Mouse (Mus musculus): ENCODE results near the gene C130050O18Rik. TPM values are rescaled to one million over a fixed set of nuclear protein-coding genes. Genes with fewer than 3 reads are reported as not detected.

C130050O18Rik gene
- polyA plus RNA-seq, 1 experiment, result 0.44 TPM

- TF ChIP-seq CTCF (IDR thresholded peaks at IDR 0.05; ENCODE audit: extremely low read depth, insufficient read depth, low read length), result no peak
- no peak for TF ChIP-seq POLR2A (IDR thresholded peaks at IDR 0.05; ENCODE audit: extremely low read depth, insufficient read depth, low read length)
- Histone ChIP-seq H3K4me1 (ENCODE audit: control insufficient read depth, insufficient read depth, low read length) (peaks cover under 1% of the 10 kb centered on the region; the same call in 1 of the 2 replicates), H3K4me3 (ENCODE audit: insufficient read depth, low read length) (no peak overlapping the region), H3K27ac (ENCODE audit: insufficient read depth, low read length) (no peak overlapping the region)
These were observed 13.0 kb downstream of the C130050O18Rik start for GRCm38 (mm10) chr5:139418110-139418509.

- TF ChIP-seq POLR2A (IDR thresholded peaks at IDR 0.05; ENCODE audit: extremely low read depth, insufficient read depth, low read length) (no peak), CTCF (IDR thresholded peaks at IDR 0.05; ENCODE audit: extremely low read depth, insufficient read depth, low read length) (no peak)
- Histone ChIP-seq H3K4me1 (ENCODE audit: control insufficient read depth, insufficient read depth, low read length) (peaks cover 3% of the 10 kb centered on the region; the same call in 1 of the 2 replicates), H3K27ac (ENCODE audit: insufficient read depth, low read length) (no peak overlapping the region), H3K4me3 (ENCODE audit: insufficient read depth, low read length) (no peak overlapping the region)
These were observed 13.6 kb downstream of the C130050O18Rik start for GRCm38 (mm10) chr5:139418633-139419032.

GRCm38 (mm10) chr5:139423026-139423865 lies 18.2 kb downstream of the C130050O18Rik start, which contains the start of gene Gper1:
Gene Gper1 (plus strand): TSS chr5:139423151.
- no peak for TF ChIP-seq POLR2A (IDR thresholded peaks at IDR 0.05; ENCODE audit: extremely low read depth, insufficient read depth, low read length)
- no peak for TF ChIP-seq CTCF (IDR thresholded peaks at IDR 0.05; ENCODE audit: extremely low read depth, insufficient read depth, low read length)
- Histone ChIP-seq H3K4me3 (ENCODE audit: insufficient read depth, low read length) (no peak within 1 kb of the TSS), H3K27ac (ENCODE audit: insufficient read depth, low read length) (no peak within 1 kb of the TSS), H3K4me1 (ENCODE audit: control insufficient read depth, insufficient read depth, low read length) (peaks cover 4% of the 10 kb centered on the region)

- Histone ChIP-seq H3K4me1 (ENCODE audit: control insufficient read depth, insufficient read depth, low read length) (peaks cover 13% of the 10 kb centered on the region), H3K27ac (ENCODE audit: insufficient read depth, low read length) (no peak overlapping the region), H3K4me3 (ENCODE audit: insufficient read depth, low read length) (no peak overlapping the region)
- TF ChIP-seq CTCF (IDR thresholded peaks at IDR 0.05; ENCODE audit: extremely low read depth, insufficient read depth, low read length) (no peak), POLR2A (IDR thresholded peaks at IDR 0.05; ENCODE audit: extremely low read depth, insufficient read depth, low read length) (no peak)
These were observed 20.1 kb downstream of the C130050O18Rik start for GRCm38 (mm10) chr5:139425198-139425597.

- peaks cover 20% of the 10 kb centered on the region for H3K4me1 ChIP-seq (ENCODE audit: control insufficient read depth, insufficient read depth, low read length)
- no peak overlapping the region for H3K4me3 ChIP-seq (ENCODE audit: insufficient read depth, low read length)
- TF ChIP-seq POLR2A (IDR thresholded peaks at IDR 0.05; ENCODE audit: extremely low read depth, insufficient read depth, low read length) (no peak), CTCF (IDR thresholded peaks at IDR 0.05; ENCODE audit: extremely low read depth, insufficient read depth, low read length) (no peak)
- H3K27ac ChIP-seq (ENCODE audit: insufficient read depth, low read length), result no peak overlapping the region
These were observed 21.9 kb downstream of the C130050O18Rik start for GRCm38 (mm10) chr5:139427001-139427400.

GRCm38 (mm10) chr5:139427989-139428388 lies 22.9 kb downstream of the C130050O18Rik start:
- no peak for TF ChIP-seq POLR2A (IDR thresholded peaks at IDR 0.05; ENCODE audit: extremely low read depth, insufficient read depth, low read length)
- TF ChIP-seq CTCF (IDR thresholded peaks at IDR 0.05; ENCODE audit: extremely low read depth, insufficient read depth, low read length), result no peak
- no peak overlapping the region for H3K4me3 ChIP-seq (ENCODE audit: insufficient read depth, low read length)
- H3K27ac ChIP-seq (ENCODE audit: insufficient read depth, low read length), result no peak overlapping the region
- H3K4me1 ChIP-seq (ENCODE audit: control insufficient read depth, insufficient read depth, low read length), result peaks cover 26% of the 10 kb centered on the region

GRCm38 (mm10) chr5:139429818-139430341 lies 24.8 kb downstream of the C130050O18Rik start:
- Histone ChIP-seq H3K4me3 (ENCODE audit: insufficient read depth, low read length) (no peak overlapping the region), H3K27ac (ENCODE audit: insufficient read depth, low read length) (no peak overlapping the region), H3K4me1 (ENCODE audit: control insufficient read depth, insufficient read depth, low read length) (peaks cover 30% of the 10 kb centered on the region)

GRCm38 (mm10) chr5:139432333-139432732 lies 27.3 kb downstream of the C130050O18Rik start:
- TF ChIP-seq POLR2A (IDR thresholded peaks at IDR 0.05; ENCODE audit: extremely low read depth, insufficient read depth, low read length) (no peak), CTCF (IDR thresholded peaks at IDR 0.05; ENCODE audit: extremely low read depth, insufficient read depth, low read length) (no peak)
- H3K27ac ChIP-seq (ENCODE audit: insufficient read depth, low read length), result no peak overlapping the region
- no peak overlapping the region for H3K4me3 ChIP-seq (ENCODE audit: insufficient read depth, low read length)
- peaks cover 34% of the 10 kb centered on the region for H3K4me1 ChIP-seq (ENCODE audit: control insufficient read depth, insufficient read depth, low read length)

More at GRCm38 (mm10) chr5:139429818-139430341, 24.8 kb downstream of the C130050O18Rik start:
- TF ChIP-seq CTCF (IDR thresholded peaks at IDR 0.05; ENCODE audit: extremely low read depth, insufficient read depth, low read length) (no peak), POLR2A (IDR thresholded peaks at IDR 0.05; ENCODE audit: extremely low read depth, insufficient read depth, low read length) (no peak)

- H3K4me1 ChIP-seq (ENCODE audit: control insufficient read depth, insufficient read depth, low read length), result peaks cover 33% of the 10 kb centered on the region
These were observed 27.8 kb downstream of the C130050O18Rik start for GRCm38 (mm10) chr5:139432747-139433508.

More at GRCm38 (mm10) chr5:139432747-139433508, 27.8 kb downstream of the C130050O18Rik start:
- TF ChIP-seq CTCF (IDR thresholded peaks at IDR 0.05; ENCODE audit: extremely low read depth, insufficient read depth, low read length), result no peak
- no peak for TF ChIP-seq POLR2A (IDR thresholded peaks at IDR 0.05; ENCODE audit: extremely low read depth, insufficient read depth, low read length)
- Histone ChIP-seq H3K4me3 (ENCODE audit: insufficient read depth, low read length) (no peak overlapping the region), H3K27ac (ENCODE audit: insufficient read depth, low read length) (0 out of 2 replicates have a peak overlapping the region, but pooled peaks have one; percentile 32)
